Mouse (Mus musculus): Measurements from ENCODE around the gene Cpeb4.

- TF ChIP-seq POLR2A (IDR thresholded peaks at IDR 0.05; ENCODE audit: insufficient read depth, low read depth, low read length) = no peak
- TF ChIP-seq CTCF (IDR thresholded peaks at IDR 0.05) = no peak
- TF ChIP-seq EP300 (IDR thresholded peaks at IDR 0.05; ENCODE audit: insufficient read depth, low read depth, low read length) = no peak
These were observed 21.0 kb upstream of the Cpeb4 start for GRCm38 (mm10) chr11:31850995-31851394.

Data from heart, adult 2 months (tissue).